Mouse (Mus musculus) thymus, adult 2 months (tissue): ENCODE data around the gene Ephx4. TPM values are rescaled to one million over a fixed set of nuclear protein-coding genes. Genes with fewer than 3 reads are reported as not detected.

Experiments
- DNase-seq: peaks from one replicate; pipeline ENCODE4 v3.0.0; 2021
- H3K27ac ChIP-seq: fragments of 200-500 bp; 2 replicates; pipeline ENCODE4 v1.5.1; 2012; ENCODE audit warnings: low read length, control low read depth; ENCODE audit not compliant: control insufficient read depth, insufficient read depth
- H3K27me3 ChIP-seq: fragments of 200-500 bp; 2 replicates; pipeline ENCODE4 v1.6.1; 2012; ENCODE audit warnings: mild to moderate bottlenecking, low read length, moderate library complexity, mixed read lengths; ENCODE audit not compliant: control insufficient read depth, insufficient read depth
- H3K36me3 ChIP-seq: fragments of 200-500 bp; 2 replicates; pipeline ENCODE4 v1.6.1; 2012; ENCODE audit warnings: mild to moderate bottlenecking, low read length, moderate library complexity; ENCODE audit not compliant: control insufficient read depth, insufficient read depth
- H3K4me1 ChIP-seq: fragments of 200-500 bp; replicated peaks from 2 replicates; pipeline ENCODE4 v1.6.1; 2012; ENCODE audit warnings: low read length; ENCODE audit not compliant: control insufficient read depth, insufficient read depth
- H3K4me3 ChIP-seq: fragments of 200-500 bp; 2 replicates; pipeline ENCODE4 v1.5.1; 2012; ENCODE audit warnings: mild to moderate bottlenecking, low read length, control low read depth, moderate library complexity; ENCODE audit not compliant: control insufficient read depth, insufficient read depth
- CTCF ChIP-seq: fragments of 200-500 bp; IDR thresholded peaks from 2 replicates; pipeline ENCODE4 v1.5.1; 2012; ENCODE audit warnings: mild to moderate bottlenecking, control low read depth, low read length, moderate library complexity, borderline replicate concordance; ENCODE audit not compliant: control insufficient read depth, poor library complexity, insufficient read depth; ENCODE audit errors: extremely low read depth
- POLR2A ChIP-seq: fragments of 200-500 bp; IDR thresholded peaks from 2 replicates; pipeline ENCODE4 v1.6.1; 2012; ENCODE audit warnings: mild to moderate bottlenecking, low read length, control low read depth, moderate library complexity; ENCODE audit not compliant: control insufficient read depth, poor library complexity, insufficient read depth; ENCODE audit errors: extremely low read depth
- WGBS: fragments of 180-500 bp; shearing (Covaris S2); methylation state at CpG from one replicate; pipeline ENCODE4 v1.1.7; 2018; 5-methylcytosine and 5-hydroxymethylcytosine counted together
- polyA plus RNA-seq: library from polyadenylated mRNA; depleted of rRNA; stranded (reverse); fragments of >200 nt; gene quantifications from 2 replicates; pipeline ENCODE4 v1.2.3, GENCODE M21; 2012

Gene Ephx4
- polyA plus RNA-seq, 1 experiment, result 1.3 TPM

- Histone ChIP-seq H3K27me3 (no peaks in the 10 kb centered on the region), H3K4me3 (peak within 1 kb of the TSS; percentile 85), H3K36me3 (no peaks in the 10 kb centered on the region), H3K4me1 (peaks cover 3% of the 10 kb centered on the region; the same call in 1 of the 2 replicates), H3K27ac (peak within 1 kb of the TSS; percentile 55; the same call in 1 of the 2 replicates)
- peak; percentile 90 for DNase-seq
- under 1% methylated on average over 51 of the region's 51 CpGs for WGBS
- TF ChIP-seq POLR2A (peak; percentile 34; the same call in 1 of the 2 replicates), CTCF (peak; percentile 32; the same call in 1 of the 2 replicates)
Observed at GRCm38 (mm10) chr5:107437464-107438281, 35.1 kb downstream of the Ephx4 start, which contains the start of gene Btbd8. Gene Btbd8 (plus strand): TSS chr5:107437997.

DNA sequence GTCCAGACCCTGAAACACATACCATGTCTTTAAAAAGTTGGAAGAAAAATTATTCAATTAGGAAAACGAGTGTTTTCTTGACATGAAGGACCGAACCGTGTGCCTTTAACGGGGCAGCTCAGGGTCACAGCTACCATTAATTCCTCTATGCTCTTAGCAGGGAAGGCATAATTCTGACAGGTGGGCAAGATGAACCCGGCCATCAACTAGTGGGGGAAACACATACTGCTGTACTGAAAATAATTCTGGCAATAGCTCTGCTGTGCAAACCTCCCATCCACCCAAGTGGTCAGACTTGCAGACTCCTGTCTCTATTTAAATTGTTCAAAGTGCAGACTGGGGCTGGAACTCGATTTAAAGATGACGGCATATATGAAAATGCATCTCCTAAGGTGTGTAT, 35.8 kb downstream of the Ephx4 start:
- TF ChIP-seq CTCF (no peak), POLR2A (no peak; the same call in 1 of the 2 replicates)
- Histone ChIP-seq H3K27ac (peak overlapping the region; percentile 55; the same call in 1 of the 2 replicates), H3K36me3 (no peaks in the 10 kb centered on the region), H3K27me3 (no peaks in the 10 kb centered on the region), H3K4me1 (peaks cover 3% of the 10 kb centered on the region; the same call in 1 of the 2 replicates), H3K4me3 (peak overlapping the region; percentile 85)
- DNase-seq, result no peak
- 22% methylated on average over 7 of the region's 7 CpGs for WGBS

DNA sequence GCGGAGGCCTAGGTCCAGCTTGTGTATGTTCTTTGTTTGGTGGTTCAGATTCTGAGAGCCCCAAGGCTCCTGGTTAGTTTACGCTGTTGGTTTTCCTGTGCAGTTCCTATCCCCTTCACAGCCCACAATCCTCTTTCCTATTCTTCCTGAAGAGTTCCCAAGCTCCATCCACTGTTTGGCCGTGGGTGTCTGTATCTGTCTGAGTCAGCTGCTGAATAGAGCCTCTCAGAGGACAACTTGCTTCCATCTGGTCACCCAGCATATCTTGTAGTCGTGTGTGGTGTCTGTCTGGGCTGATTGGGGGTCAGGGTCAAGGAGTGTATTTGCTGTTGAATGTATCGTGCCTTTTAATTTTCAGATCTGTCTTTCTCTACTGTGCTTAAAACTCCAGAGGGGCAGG, 39.3 kb downstream of the Ephx4 start:
- WGBS, result 97% methylated on average over 5 of the region's 5 CpGs
- H3K27ac ChIP-seq, result no peak overlapping the region
- H3K36me3 ChIP-seq, result no peaks in the 10 kb centered on the region
- H3K4me3 ChIP-seq, result no peak overlapping the region
- peaks cover 3% of the 10 kb centered on the region; the same call in 1 of the 2 replicates for H3K4me1 ChIP-seq
- TF ChIP-seq CTCF (no peak), POLR2A (no peak)
- H3K27me3 ChIP-seq, result no peaks in the 10 kb centered on the region
- DNase-seq, result no peak

DNA sequence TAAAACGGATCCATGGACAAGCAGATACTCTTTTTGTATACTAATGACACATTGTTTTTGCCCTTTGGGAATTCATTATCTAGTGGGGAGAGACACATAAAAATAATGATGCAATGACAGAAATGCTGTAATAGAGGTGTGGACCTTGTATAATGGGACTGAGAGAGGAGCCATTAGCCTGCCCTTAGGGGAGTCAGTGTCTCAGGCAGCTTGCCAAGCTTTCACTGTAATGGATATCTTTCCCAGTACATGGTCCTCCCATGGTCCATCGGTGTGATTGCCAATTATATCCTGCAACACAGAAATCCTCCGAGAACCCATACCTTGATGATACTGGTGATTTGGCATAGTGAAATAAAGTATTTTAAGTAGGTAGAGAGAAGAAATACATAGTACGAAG, 41.7 kb downstream of the Ephx4 start:
- WGBS, result 97% methylated on average over 4 of the region's 4 CpGs
- H3K36me3 ChIP-seq, result no peaks in the 10 kb centered on the region
- H3K27ac ChIP-seq, result no peak overlapping the region
- no peaks in the 10 kb centered on the region for H3K4me1 ChIP-seq
- DNase-seq, result no peak
- TF ChIP-seq POLR2A (no peak), CTCF (no peak)
- no peaks in the 10 kb centered on the region for H3K27me3 ChIP-seq
- no peak overlapping the region for H3K4me3 ChIP-seq

DNA sequence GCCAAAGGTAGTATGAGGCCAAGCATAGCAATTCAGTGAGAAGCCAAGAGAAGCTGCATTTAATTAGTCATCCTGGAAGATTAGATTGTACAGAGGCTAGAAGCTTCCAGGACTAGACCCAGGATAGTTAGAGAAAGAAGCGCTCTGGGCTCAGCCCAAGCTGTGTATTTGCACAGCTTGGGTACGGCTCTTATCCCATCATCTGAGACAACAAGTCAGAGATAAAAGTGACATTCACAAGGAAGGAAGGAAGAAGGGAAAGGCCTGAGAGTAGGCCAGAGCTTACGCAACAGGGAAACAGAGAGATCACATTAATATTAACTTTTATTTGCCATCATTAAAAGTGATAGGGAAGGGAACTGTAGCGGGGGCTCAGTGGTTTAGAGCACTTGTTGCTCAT, 45.4 kb downstream of the Ephx4 start:
- TF ChIP-seq CTCF (no peak), POLR2A (no peak)
- Histone ChIP-seq H3K4me3 (no peak overlapping the region), H3K4me1 (no peaks in the 10 kb centered on the region), H3K27me3 (no peaks in the 10 kb centered on the region), H3K36me3 (no peaks in the 10 kb centered on the region), H3K27ac (no peak overlapping the region)
- DNase-seq, result no peak
- WGBS, result 96% methylated on average over 4 of the region's 4 CpGs

GRCm38 (mm10) chr5:107448784-107449183, 46.2 kb downstream of the Ephx4 start:
- Histone ChIP-seq H3K4me3 (no peak overlapping the region), H3K4me1 (no peaks in the 10 kb centered on the region), H3K27ac (no peak overlapping the region), H3K27me3 (no peaks in the 10 kb centered on the region), H3K36me3 (no peaks in the 10 kb centered on the region)
- no peak for TF ChIP-seq CTCF
- TF ChIP-seq POLR2A, result no peak
- DNase-seq, result no peak
- WGBS, result 97% methylated on average over 4 of the region's 4 CpGs
